Mouse (Mus musculus) heart, embryonic 10.5 days (tissue): Measurements from ENCODE around the gene 4931440F15Rik. TPM values are rescaled to one million over a fixed set of nuclear protein-coding genes. Genes with fewer than 3 reads are reported as not detected.
"Not testable (repeated sequence)": the region's sequence is repeated elsewhere in the genome, so short reads cannot be mapped to it uniquely, and the experiment has no call there.

Experiments used
- DNase-seq: peaks from one replicate; pipeline ENCODE4 v3.0.0-alpha.2; 2017; ENCODE audit warnings: low spot score
- H3K27ac ChIP-seq: fragments of 300-500 bp; sonication (generic); 2 replicates; pipeline ENCODE4 v1.5.1; 2016; ENCODE audit warnings: mild to moderate bottlenecking
- H3K27me3 ChIP-seq: fragments of 300-500 bp; sonication (generic); 2 replicates; pipeline ENCODE4 v1.6.1; 2016; ENCODE audit warnings: mild to moderate bottlenecking; ENCODE audit not compliant: poor library complexity, insufficient read depth, severe bottlenecking
- H3K36me3 ChIP-seq: fragments of 300-500 bp; sonication (generic); 2 replicates; pipeline ENCODE4 v1.6.1; 2016; ENCODE audit warnings: mild to moderate bottlenecking, moderate library complexity
- H3K4me1 ChIP-seq: fragments of 300-500 bp; sonication (generic); 2 replicates; pipeline ENCODE4 v1.6.1; 2016; ENCODE audit warnings: mild to moderate bottlenecking
- H3K4me3 ChIP-seq: fragments of 300-500 bp; sonication (generic); 2 replicates; pipeline ENCODE4 v1.5.1; 2016; ENCODE audit warnings: mild to moderate bottlenecking, moderate library complexity
- H3K9me3 ChIP-seq: fragments of 300-500 bp; sonication (generic); 2 replicates; pipeline ENCODE4 v1.6.1; 2016; ENCODE audit warnings: mild to moderate bottlenecking, moderate library complexity
- WGBS: fragments of 180-500 bp; shearing (Covaris S2); methylation state at CpG from one replicate; pipeline ENCODE4 v1.1.7; 2016; 5-methylcytosine and 5-hydroxymethylcytosine counted together
- polyA plus RNA-seq: library from polyadenylated mRNA; unstranded; fragments of >200 nt; fragmentation: Nextera tagmentation; extraction: Ambion mirVana; gene quantifications from 2 replicates; pipeline ENCODE4 v1.2.1, GENCODE M21; 2016

Gene 4931440F15Rik
- polyA plus RNA-seq, result 0.39 and 0.45 TPM in 2 replicates

DNA sequence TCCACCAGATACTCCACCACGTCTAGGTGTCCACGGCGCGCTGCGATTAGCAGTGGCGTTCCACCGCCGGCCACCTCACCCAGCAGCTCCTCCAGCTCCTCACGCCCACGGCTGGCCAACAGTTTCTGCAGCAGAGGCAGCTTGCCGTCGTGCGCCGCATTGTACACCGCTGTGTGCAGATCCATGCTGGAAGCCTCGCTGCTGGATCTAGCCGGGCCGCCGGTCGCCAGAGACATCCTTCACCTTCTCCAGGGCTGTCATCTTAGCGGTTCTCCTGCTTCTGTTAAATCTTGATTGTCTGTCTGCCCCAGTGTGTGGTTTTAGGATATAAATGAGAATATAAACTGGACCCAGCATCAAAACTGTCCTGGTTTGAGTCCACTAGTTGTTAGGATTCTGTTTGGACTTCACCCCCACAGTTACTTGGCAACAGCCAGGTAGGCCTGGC, at the start of gene 4931440F15Rik:
4931440F15Rik (minus strand) TSS at position 398 of the 448 bp plus-strand sequence.
- Histone ChIP-seq H3K27ac (peak within 1 kb of the TSS; percentile 60), H3K4me3 (peak within 1 kb of the TSS; percentile 51), H3K27me3 (peaks cover 35% of the 10 kb centered on the region), H3K4me1 (peaks cover 24% of the 10 kb centered on the region)
- not testable (repeated sequence) for H3K36me3 ChIP-seq, DNase-seq, H3K9me3 ChIP-seq
- WGBS, result 31% methylated on average over 21 of the region's 21 CpGs

GRCm38 (mm10) chr11:29874781-29875180, 49.3 kb upstream of the 4931440F15Rik start:
- WGBS, result 92% methylated on average over 1 of the region's 1 CpGs
- H3K4me3 ChIP-seq, H3K27me3 ChIP-seq, H3K4me1 ChIP-seq, H3K9me3 ChIP-seq, DNase-seq, H3K36me3 ChIP-seq, H3K27ac ChIP-seq: not testable (repeated sequence)

GRCm38 (mm10) chr11:29870174-29870573, 44.7 kb upstream of the 4931440F15Rik start:
- H3K36me3 ChIP-seq, result no peaks in the 10 kb centered on the region
- H3K4me1 ChIP-seq, result no peaks in the 10 kb centered on the region
- no peaks in the 10 kb centered on the region for H3K9me3 ChIP-seq
- 81% methylated on average over 2 of the region's 2 CpGs for WGBS
- no peak for DNase-seq
- no peak overlapping the region for H3K4me3 ChIP-seq
- H3K27ac ChIP-seq, result no peak overlapping the region
- no peaks in the 10 kb centered on the region for H3K27me3 ChIP-seq

DNA sequence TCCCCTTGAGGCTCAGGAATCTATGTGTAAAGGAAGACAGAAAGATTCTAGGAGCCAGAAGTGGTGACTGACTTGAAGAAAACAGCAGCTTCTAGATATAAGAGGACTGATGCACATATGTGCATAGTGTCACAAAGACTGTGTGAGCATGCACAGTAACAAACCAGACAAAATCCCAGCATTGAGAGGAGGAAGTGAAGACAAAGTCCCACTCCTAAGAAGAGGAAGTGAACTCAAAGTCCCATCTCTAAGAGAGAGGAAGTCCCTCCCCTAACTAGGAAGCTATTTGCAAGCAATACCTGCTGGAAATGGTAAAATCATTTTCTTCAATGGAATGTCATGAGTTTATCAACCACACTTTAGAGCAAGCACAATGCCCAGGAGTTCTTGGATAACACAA, 38.8 kb upstream of the 4931440F15Rik start:
- Histone ChIP-seq H3K27me3 (no peaks in the 10 kb centered on the region), H3K36me3 (no peaks in the 10 kb centered on the region), H3K4me1 (no peaks in the 10 kb centered on the region), H3K27ac (no peak overlapping the region), H3K9me3 (no peaks in the 10 kb centered on the region), H3K4me3 (no peak overlapping the region)
- no peak for DNase-seq

DNA sequence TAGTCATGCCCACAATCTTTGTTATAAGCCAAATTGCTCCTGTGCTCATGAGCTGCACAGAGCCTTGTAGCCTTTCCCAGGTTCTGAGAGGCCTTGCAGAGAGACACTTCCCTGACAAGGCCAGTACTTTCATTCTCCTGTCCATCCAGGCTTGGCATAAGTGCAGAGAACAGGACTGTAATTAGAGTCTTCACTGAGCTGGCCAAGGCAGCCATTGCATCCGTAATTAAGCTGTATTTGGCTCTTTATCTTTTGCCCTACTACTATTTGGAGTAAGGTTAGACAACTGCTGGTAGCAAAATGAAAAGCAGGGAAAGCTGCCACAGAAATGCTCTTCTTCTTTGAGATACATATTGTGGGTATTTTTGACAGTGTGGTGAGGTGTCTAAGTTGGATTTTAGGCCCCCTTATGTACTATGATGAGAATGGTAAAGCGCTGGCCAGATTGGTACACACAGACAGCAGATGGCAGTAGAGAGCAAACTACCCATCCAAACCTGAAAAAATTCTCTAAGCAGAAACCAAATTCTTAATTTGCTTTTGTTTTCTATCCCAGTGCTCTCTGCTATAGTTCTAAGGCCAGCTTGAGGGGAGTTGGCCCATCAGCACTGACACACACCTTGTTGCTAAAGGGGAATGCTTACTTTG, 36.4 kb upstream of the 4931440F15Rik start:
- Histone ChIP-seq H3K9me3 (no peaks in the 10 kb centered on the region), H3K27me3 (no peaks in the 10 kb centered on the region), H3K27ac (no peak overlapping the region), H3K4me3 (no peak overlapping the region), H3K36me3 (no peaks in the 10 kb centered on the region), H3K4me1 (no peaks in the 10 kb centered on the region)
- DNase-seq, result no peak
- 51% methylated on average over 2 of the region's 2 CpGs for WGBS

DNA sequence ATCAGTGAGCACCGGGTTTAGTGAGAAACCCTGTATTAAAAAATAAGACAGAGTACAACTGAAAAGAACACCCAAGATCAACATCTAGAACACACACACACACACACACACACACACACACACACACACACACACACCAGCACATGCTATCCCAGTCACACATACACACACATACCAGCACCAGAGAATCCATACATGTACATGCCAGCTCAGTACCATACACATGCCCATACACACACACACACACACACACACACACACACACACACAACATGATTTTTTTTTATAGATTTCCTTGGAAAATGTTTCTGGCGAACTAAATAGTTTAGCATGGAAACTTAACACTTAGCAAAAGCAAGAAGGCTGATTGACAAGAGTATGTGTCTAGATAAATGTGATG, 35.6 kb upstream of the 4931440F15Rik start:
- Histone ChIP-seq H3K36me3 (no peaks in the 10 kb centered on the region), H3K27me3 (no peaks in the 10 kb centered on the region), H3K4me1 (no peaks in the 10 kb centered on the region), H3K9me3 (no peaks in the 10 kb centered on the region), H3K27ac (no peak overlapping the region), H3K4me3 (no peak overlapping the region)
- no peak for DNase-seq
- WGBS, result 73% methylated on average over 2 of the region's 2 CpGs

DNA sequence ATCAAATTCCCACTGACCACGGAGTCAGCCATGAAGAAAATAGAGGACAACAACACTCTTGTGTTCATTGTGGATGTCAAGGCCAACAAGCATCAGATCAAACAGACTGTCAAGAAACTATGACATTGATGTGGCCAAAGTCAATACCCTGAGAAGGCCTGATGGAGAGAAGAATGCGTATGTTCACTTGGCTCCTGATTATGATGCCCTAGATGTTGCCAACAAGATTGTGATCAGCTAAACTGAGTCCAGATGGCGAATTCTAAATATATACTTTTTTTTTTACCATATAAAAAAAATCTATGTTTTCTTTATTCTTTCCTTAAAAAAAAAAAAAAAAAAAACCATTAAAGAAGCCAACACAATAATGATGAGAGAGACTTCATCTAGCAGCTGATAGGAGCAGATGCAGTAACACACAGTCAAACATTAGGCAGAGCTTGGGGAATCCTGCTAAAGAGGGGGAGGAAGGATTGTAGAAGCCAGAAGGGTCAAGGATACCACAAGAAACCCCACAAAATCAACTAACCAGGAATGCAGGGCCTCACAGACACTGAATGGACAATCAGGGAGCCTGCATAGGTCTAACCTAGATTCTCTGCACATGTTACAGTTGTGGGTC, 15.2 kb upstream of the 4931440F15Rik start:
- Histone ChIP-seq H3K4me3 (no peak overlapping the region), H3K9me3 (no peaks in the 10 kb centered on the region), H3K27me3 (no peaks in the 10 kb centered on the region), H3K36me3 (no peaks in the 10 kb centered on the region), H3K27ac (peak overlapping the region; percentile 77; the same call in 1 of the 2 replicates), H3K4me1 (no peaks in the 10 kb centered on the region)
- 92% methylated on average over 3 of the region's 3 CpGs for WGBS
- DNase-seq, result no peak

GRCm38 (mm10) chr11:29839781-29840180, 14.3 kb upstream of the 4931440F15Rik start:
- peak; percentile 92 for DNase-seq
- H3K9me3 ChIP-seq, result no peaks in the 10 kb centered on the region
- H3K4me3 ChIP-seq, result no peak overlapping the region
- H3K4me1 ChIP-seq, result no peaks in the 10 kb centered on the region
- peak overlapping the region; percentile 77 for H3K27ac ChIP-seq
- H3K27me3 ChIP-seq, result no peaks in the 10 kb centered on the region
- WGBS, result 33% methylated on average over 3 of the region's 3 CpGs
- H3K36me3 ChIP-seq, result no peaks in the 10 kb centered on the region

- H3K36me3 ChIP-seq, result no peaks in the 10 kb centered on the region
- H3K4me3 ChIP-seq, result no peak overlapping the region
- H3K27me3 ChIP-seq, result no peaks in the 10 kb centered on the region
- no peaks in the 10 kb centered on the region for H3K4me1 ChIP-seq
- H3K9me3 ChIP-seq, result no peaks in the 10 kb centered on the region
- DNase-seq, result no peak
- no peak overlapping the region for H3K27ac ChIP-seq
These were observed 11.6 kb upstream of the 4931440F15Rik start for GRCm38 (mm10) chr11:29837066-29837465.

DNA sequence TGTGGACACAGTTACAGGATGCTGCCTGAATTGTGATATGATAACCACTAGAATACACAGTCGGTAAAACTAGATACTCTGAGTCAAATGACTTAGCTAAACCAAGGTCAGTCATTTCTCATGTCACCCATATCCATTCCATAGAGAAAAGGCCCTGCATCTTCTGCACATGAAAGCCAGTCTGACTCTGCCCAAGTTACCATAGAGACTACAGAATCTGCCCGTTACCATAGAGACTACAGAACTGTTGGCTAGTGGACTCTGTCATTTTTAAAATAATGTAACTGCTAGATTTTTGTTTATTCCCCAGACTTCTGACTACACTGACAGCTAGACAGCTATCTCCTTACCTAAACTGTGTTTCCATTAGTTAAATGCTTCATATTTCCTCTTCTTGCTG, 2.3 kb upstream of the 4931440F15Rik start:
- no peak overlapping the region for H3K4me3 ChIP-seq
- 74% methylated on average over 2 of the region's 2 CpGs for WGBS
- peaks cover 24% of the 10 kb centered on the region for H3K4me1 ChIP-seq
- no peak overlapping the region for H3K27ac ChIP-seq
- no peaks in the 10 kb centered on the region for H3K36me3 ChIP-seq
- DNase-seq, result no peak
- H3K9me3 ChIP-seq, result no peaks in the 10 kb centered on the region
- H3K27me3 ChIP-seq, result peaks cover 35% of the 10 kb centered on the region

DNA sequence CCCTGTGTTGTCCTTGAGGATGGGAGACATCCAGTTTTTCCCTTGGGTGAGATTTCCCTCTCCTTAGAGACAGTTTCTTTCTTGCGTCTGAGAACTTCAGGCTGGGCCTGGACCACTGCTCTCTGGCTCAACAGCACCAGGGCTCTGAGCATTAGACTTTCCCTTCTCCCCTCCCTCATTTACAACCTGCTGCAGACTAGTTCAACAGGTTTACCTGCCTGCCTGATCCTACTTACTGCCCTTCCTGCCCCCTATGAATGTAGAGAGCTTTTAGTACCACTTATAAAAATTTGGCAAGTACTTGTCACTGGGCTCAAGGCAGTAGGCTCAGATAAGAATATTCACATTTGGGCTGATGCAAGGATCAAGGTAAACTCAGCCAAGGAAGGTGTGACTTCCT, 533 bp upstream of the 4931440F15Rik start:
- WGBS, result 90% methylated on average over 1 of the region's 1 CpGs
- no peaks in the 10 kb centered on the region for H3K9me3 ChIP-seq
- H3K4me3 ChIP-seq, result no peak overlapping the region
- no peak for DNase-seq
- peaks cover 24% of the 10 kb centered on the region for H3K4me1 ChIP-seq
- peaks cover 35% of the 10 kb centered on the region for H3K27me3 ChIP-seq
- H3K27ac ChIP-seq, result peak overlapping the region; percentile 60; the same call in 1 of the 2 replicates
- H3K36me3 ChIP-seq, result no peaks in the 10 kb centered on the region

DNA sequence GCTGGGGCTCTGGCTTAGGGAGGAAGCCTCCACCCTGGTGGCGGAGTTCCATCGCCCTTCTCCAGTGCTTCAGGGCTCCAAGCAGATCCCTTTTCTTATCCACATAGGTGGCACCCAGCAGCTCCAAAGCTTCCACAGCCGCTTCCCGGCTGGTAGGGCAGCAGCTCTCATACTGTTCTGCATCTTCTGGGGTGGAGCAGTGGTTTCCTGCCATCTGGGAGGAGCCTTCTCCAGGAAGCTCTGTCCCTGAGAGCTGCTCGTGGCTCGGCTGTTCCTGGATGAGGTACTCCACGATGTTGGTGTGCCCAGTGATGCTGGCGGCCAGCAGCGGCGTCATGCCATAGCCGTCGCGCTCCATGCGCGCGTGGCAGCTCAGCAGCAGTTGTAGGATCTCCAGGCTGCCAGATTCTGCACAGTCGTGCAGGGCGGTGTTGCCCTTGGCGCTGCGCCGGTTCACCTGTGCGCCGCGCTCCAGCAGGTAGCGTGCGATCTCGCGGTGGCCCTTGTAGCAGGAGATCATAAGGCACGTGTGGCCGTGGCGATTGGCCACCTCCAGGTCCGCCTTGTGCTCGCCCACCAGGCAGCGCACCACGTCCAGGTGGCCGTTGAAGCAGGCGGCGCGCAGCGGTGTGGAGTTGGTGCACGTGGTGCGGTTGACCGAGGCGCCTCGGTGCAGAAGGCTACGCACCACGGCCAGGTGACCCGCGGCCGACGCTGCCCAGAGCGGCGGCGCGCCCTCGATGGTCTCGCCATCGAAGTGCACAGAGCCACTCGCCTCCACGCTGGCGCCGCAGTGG, 796 bp downstream of the 4931440F15Rik start:
- H3K27ac ChIP-seq, result peak overlapping the region; percentile 52
- H3K27me3 ChIP-seq, result peaks cover 35% of the 10 kb centered on the region
- WGBS, result 7% methylated on average over 62 of the region's 62 CpGs
- not testable (repeated sequence) for H3K9me3 ChIP-seq, H3K36me3 ChIP-seq, DNase-seq
- peak overlapping the region; percentile 51 for H3K4me3 ChIP-seq
- peaks cover 24% of the 10 kb centered on the region for H3K4me1 ChIP-seq

- Histone ChIP-seq H3K4me1 (peaks cover 24% of the 10 kb centered on the region), H3K36me3 (no peaks in the 10 kb centered on the region), H3K4me3 (no peak overlapping the region), H3K27me3 (peaks cover 35% of the 10 kb centered on the region), H3K9me3 (no peaks in the 10 kb centered on the region), H3K27ac (no peak overlapping the region)
- no peak for DNase-seq
- 77% methylated on average over 2 of the region's 2 CpGs for WGBS
These were observed 2.3 kb downstream of the 4931440F15Rik start for GRCm38 (mm10) chr11:29823141-29823540.
